Mouse (Mus musculus) liver, postnatal 0 days (tissue): ENCODE data around the gene Srxn1.

ENCODE experiments used
- CTCF ChIP-seq: sonication (generic); IDR thresholded peaks from 2 replicates; pipeline ENCODE4 v1.5.1; 2016; ENCODE audit warnings: antibody characterized with exemption, low read depth
- EP300 ChIP-seq: IDR thresholded peaks from 2 replicates; pipeline ENCODE4 v1.6.1; 2016; ENCODE audit warnings: antibody characterized with exemption, low read depth, mild to moderate bottlenecking

GRCm38 (mm10) chr2:152069941-152070340, 35.4 kb upstream of the Srxn1 start:
- TF ChIP-seq CTCF: no peak
- no peak for TF ChIP-seq EP300
